Mouse (Mus musculus): ENCODE results near the gene Gpr45.
"Not testable (repeated sequence)": the region's sequence is repeated elsewhere in the genome, so short reads cannot be mapped to it uniquely, and the experiment has no call there.

Gpr45 gene

DNA sequence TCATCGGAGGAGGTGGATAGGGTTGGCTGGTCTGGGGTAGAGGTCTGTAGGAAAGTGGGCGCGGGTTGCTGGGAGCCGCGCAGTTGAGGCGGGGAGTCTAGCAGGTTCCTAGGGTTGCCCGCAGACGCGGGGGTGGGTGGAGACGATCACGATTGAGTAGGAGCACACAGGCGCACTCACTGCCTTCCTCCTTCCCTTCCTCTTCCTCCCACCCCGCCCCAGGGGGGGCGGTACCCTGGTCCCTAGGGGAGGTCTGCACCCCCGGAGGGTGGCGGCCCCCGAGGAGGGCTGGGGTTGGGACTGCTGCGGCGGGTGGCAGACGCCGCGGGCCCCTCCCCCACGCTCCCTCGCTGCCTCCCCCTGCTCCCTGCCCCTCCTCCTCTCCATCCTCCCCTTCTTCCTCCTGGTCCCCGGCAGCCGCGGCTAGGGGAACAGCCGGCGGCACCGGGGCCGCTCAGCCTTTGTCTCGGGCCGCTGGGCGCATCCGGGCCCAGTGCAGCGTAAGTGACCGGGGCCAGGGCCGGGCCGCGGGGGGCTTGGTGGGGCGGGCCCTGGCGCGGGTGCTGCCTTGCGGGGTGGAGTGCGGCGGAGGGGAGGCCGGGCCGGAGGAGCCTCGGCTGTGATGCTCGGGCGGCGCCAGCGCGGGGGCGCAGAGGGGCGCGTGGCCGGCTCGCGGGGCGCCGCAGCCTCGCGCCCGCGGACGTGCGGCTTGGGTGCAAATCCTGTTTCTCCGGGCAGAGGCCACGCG is at the start of gene Gpr45:
Gene Gpr45 (plus strand): TSS at position 139 of the 748 bp plus-strand sequence.
- peak; percentile 18 for DNase-seq (ENCODE audit: low spot score)

DNA sequence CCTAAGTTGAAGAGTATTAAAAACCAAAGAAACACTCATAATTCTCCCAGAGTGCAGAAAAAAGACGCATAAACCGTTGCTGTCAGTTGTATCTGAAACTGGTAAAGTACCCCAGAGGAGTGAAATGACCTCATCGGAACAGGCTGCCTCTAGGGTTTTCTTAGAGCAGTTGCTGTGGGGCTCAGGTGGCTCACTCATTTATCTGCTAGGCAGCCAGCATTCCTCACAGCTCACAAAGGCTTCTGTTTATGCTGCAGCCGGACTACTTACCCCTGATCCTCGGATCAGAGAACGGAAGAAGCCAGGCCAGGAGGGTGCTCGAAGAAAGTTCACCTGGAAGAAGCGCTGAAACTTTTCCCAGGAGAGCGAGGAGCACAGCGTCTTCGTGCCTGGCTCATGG is 47.5 kb upstream of the Gpr45 start:
- DNase-seq (ENCODE audit: low spot score) = no peak

DNA sequence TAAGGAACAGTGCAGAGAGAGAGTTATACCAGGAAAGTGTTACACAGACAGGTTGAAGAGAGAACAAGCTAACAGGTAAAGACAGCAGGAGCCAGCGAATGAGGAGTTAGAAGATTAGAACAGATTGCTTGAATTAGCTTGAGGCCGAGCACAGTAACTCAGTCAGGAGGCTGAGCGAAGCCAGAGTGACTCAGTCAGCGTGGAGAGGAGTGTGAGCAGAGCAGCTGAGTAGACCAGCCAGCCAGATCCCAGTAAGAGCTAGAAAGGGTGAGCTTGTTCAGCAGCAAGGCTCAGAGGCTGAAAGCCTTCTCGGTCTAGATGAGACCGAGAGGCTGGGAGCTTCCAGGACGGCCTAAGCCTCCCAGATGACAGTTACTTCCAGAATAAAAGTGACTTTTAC is 46.0 kb upstream of the Gpr45 start:
- DNase-seq (ENCODE audit: low spot score) = no peak

DNA sequence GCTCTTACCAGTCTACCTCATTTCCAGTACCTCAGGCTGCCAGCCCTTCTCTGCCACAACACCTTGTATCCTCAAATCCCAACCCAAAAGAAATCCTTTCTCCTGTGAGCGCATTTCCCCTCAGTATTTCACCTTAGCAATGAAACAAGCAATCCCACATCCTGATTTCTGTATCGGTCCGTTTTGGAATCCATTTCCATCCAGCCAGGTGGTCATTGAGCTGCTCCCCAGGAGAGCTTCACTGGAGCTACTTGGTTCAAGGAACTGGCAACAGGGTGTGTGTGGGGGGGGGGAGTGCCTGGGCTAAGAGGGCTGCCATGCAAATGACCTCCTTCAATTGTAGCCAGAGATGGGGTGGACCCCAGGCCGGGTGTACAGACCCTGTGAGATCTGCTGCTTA is 45.5 kb upstream of the Gpr45 start:
- DNase-seq (ENCODE audit: low spot score) = no peak

DNA sequence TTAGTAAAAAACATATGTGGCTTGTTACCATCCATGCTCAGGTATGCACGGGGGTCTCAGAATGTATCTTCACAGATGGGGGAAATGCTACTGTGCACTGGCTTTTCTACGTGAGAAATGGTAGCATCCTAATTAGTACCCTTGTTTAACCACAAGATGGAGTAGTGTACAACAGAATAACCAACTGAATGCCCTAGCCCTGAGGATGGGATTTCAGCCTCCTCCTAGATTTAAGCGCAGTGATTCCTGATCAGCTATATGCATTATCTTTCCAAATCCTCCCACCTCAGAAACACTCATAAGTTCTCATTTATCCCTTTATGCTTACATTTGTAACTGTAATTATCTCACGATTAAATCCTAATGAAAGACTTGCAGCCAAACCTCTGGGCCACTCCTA is 37.6 kb upstream of the Gpr45 start:
- no peak for DNase-seq (ENCODE audit: low spot score)

DNA sequence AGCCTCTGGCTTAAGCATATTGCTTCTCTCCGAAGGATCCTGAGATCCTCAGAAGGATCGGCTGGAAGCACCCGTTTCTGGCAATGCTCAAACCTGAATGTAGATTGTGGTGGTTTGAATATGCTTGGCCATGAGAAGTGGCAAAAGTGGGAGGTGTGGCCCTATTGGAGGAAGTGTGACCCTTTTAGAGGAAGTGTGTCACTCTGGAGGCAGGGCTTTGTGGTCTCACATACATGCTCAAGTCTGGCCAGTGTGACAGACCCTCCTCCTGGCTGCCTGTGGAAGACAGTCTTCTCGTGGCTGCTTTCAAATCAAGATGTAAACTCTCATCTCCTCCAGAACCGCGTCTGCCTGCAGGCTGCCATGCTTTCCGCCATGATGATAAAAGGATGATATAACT is 36.0 kb upstream of the Gpr45 start:
- no peak for DNase-seq (ENCODE audit: low spot score)

DNA sequence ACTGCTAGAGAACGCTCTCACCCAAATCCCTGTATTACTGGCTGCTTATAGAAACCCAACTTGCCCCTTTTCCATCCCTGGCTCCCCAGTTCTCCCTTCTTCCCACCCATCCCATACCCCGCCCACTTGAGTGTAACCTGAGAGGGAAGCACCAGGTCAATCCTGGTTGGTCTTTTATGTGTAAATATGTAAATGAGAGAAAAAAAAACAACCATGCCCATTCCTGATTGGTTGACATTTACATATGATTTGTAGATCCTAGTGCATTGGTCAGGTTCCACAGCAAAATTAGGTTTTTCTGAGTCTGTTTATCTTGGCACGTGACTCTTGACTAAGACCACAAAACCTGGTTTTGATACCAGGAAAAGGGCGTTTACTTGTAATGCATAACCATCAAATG is 34.8 kb upstream of the Gpr45 start:
- DNase-seq (ENCODE audit: low spot score) = no peak

DNA sequence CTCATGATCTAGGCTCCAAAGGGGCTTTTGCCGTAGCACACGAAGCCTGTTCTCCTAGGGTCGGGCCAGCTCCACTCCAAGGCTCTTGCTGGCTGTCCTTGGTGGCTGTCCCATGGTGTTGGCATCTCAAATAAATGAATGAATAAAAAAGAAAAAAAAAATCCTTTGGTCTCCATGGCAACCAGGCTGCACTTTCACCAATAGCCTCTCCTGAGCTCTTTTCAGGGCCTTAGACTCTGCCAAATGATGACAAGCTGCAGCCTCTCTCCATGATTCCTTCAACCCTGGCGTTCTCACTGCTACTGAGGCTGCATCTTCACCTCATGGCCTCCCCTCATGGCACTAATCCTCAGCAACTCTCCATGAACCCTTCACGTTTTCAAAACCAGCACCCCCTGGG is 28.7 kb upstream of the Gpr45 start:
- DNase-seq (ENCODE audit: low spot score) = no peak

DNA sequence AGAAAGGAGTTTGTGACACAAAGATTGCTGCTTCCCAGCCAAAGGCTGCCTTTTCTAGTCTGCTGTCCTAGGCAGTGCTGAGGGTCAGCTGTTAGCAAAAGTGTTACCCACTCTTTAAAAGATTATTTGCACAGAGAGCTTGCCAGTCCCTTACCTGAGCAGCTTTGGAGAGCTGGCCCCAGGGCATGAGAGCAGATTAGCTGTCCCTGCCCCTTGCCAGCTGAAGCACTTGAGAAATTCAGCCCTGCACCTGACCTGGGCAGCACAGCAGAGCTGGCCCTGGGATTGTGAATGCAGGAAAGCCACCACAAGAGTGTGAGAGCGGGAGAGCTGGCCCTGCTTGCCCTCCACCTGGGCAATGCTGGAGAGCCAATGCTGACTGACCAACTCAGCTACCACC is 19.1 kb upstream of the Gpr45 start:
- DNase-seq (ENCODE audit: low spot score) = no peak

DNA sequence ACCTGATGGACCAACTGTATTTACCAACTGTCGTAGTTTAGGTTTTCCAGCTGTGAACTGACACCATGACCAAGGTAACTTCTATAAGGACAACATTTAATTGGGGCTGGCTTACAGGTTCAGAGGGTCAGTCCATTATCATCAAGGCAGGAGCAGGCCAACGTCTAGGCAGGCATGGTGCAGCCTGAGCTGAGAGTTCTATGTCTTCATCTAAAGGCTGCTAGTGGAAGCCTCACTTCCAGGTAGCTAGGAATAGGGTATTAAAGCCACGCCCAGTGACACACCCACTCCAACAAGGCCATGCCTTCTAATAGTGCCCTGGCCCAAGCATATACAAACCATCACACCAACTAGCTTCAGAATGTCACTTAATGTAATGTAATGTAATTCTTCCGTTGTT is 4.2 kb upstream of the Gpr45 start:
- DNase-seq (ENCODE audit: low spot score) = no peak

DNA sequence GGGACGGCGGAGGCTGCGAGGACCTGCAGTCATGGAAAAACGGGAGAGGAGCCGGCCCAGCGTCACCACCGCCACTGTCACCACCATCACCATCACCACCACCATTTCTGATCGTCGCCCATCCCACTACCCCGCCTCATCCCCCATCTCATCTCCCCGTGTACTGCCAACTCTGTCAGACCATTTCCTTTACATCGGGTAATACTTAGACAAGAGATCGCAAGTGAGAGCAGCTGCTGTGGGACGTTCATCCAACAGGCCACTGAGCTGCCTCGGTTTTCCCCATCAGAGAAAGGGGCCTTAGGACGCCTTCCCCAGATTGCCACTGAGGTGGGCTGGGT is 780 bp downstream of the Gpr45 start:
- no peak for DNase-seq (ENCODE audit: low spot score)

DNA sequence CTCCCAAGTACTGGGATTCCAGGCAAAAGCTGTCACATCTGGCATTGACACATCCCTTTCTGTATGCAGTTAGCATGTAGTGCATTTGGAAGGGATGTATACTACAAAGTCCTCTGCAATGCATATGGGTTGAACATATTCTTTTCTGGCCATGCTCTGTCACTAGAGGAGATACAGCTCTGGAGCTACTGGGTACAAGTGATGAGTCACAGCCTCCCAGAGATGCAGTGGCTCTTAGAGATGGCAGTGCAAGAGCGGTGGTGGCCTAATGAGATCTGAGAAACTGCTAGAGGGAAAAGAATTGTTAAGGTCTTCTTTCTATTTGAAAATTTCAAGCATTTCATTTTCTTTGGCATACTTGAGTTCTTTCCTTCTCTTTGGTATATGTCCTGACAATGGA is 4.2 kb downstream of the Gpr45 start:
- no peak for DNase-seq (ENCODE audit: low spot score)

DNA sequence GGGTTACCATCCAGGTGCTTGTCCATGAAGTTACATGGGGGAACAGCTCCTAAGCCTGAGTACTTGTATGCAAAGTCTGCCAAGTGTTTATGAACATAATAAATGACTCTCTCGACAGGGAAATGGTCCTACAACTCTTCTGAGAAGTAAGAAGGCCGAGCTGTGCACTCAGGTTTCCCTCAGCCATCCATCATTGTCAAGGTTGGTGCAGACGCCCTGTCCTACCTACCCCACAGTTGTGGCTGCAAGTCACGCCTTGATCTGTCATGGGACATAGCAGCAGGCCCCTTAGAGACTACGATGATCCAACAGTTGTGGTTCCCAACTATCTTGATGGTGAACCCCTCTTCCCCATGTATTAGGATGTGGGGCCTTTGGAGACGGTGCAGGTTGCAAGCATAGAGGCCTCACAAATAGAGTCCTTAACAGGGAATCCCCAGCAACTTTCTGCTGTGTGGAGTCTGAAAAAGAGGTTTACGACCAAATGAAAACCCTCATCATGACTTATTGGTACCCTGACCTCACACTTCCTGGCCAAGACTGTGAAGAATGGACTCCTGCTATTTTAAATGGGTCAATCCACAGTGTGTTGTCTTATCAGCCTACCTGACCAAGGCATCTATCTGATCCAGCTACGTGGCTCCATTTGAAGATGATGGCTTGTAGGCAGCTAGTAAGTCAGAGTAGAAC is 30.6 kb downstream of the Gpr45 start:
- DNase-seq (ENCODE audit: low spot score) = no peak

DNA sequence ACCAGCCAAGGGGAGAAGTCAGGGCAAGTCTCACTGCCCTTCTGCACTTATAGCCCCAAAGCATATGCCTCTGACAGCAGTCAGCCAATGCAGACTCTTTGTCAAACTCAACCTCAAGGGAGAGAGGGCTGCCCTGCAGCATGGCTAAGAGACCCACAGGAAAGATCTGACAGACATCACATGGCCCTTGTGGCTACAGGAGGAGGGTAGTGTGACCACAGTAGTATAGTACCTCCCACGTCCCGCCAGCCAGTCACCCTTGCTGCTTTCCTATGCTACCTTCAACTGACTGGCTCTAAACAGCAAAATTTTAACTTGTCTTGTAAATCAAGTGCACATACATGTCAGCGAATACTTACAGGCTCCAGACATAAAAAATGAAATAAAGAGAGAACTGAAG is 31.4 kb downstream of the Gpr45 start:
- no peak for DNase-seq (ENCODE audit: low spot score)

DNA sequence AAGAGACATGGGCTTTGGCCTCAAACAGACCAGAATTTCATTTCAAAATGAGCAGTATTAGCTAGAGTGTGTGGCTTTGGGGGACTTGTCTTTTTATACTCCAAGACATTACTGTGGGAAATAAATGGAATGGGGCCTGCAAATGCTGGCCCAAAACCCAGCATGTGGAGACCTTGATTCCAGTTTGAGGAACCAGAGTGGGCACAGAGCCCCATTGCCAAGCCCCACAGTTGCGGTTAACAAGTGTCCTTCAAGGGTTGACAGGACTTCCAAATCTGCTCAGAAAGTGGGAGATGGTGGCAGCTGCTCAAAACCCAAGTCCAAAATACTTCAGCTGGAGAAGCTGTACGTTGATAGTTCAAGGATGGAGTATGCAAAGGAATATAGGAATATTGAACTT is 36.3 kb downstream of the Gpr45 start:
- no peak for DNase-seq (ENCODE audit: low spot score)

DNA sequence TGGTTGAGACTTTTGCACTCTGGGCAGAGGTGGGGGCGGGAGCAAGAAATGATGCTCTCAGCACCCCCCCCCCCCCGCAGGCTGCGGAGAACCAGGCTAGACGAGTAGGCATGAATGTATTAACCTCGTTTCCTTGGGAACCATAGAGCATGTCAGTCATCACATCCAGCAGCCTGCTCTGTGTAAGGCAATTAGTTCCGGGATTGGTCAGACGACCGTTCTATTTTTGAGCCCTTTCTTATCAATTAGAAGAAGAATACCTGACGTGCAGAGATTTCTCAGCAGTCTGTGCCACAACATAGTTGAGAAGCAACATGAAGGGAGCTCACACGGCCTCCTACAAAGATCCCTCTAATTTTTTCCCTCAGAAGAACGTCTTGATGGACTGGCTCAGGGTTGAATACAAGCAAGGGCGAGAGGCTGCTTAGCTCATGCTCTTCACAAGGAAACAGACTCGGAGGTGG is 53.4 kb downstream of the Gpr45 start:
- DNase-seq (ENCODE audit: low spot score) = no peak

DNA sequence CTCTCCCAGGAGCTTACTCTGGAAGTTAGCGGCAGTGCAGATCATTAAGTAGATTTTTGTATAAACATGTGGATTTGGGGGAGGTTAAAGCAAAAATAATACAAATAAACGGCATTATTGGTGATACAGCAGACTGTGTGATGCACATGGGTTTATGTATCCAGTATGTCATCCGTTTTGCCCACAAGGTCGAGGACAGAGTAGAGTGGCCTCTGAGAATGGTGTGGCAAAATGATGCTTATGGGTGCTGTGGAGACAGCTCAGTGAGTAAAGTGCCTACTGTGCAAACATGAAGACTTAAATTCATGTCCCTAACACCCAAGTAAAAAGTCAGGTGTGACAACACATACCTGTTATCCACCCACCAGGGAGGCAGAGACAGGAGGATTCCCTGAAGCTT is 53.9 kb downstream of the Gpr45 start:
- no peak for DNase-seq (ENCODE audit: low spot score)

DNA sequence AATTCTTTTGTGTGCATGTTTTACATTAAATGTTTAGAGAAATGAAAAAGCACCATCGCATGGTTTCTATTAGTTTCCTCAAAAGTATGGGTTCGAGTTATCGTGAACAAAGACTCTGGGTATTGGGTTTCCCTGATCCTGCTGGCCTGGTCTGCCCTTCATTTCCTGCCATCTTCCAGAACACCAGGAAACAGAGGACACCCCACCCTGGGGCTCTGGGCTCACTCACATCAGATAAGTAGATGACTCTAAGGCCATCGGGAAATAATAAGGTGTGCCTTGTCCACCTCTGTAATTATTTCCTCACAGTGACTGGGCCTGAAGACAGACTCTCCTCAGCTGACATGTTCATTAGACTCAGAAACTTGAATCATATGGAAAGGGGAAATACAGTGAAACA is 57.8 kb downstream of the Gpr45 start:
- DNase-seq (ENCODE audit: low spot score) = no peak

DNA sequence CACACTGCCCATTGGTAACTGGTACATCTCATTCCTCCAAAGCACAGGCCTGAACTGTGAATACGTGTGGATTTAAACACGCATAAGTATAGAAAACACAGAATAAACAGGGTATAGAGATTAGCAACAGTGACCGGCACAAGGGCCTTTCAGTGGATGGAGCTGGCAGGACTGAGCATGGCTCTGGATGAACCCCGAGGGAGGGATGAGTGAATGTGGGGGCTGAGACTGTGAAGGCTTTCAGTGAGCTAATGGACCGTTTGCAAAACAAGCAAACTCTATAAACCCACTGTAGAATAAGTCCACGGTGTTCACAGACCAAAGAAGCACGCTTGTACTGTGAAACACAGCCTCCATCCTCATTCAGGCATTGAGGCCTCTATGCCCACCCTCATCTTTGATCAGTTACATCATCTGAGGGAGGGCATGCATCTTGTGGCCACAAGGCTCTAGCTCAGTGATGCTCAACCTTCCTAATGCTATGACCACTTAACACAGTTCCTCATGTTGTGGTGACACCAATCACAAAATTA is 62.5 kb downstream of the Gpr45 start:
- not testable (repeated sequence) for DNase-seq (ENCODE audit: low spot score)

DNA sequence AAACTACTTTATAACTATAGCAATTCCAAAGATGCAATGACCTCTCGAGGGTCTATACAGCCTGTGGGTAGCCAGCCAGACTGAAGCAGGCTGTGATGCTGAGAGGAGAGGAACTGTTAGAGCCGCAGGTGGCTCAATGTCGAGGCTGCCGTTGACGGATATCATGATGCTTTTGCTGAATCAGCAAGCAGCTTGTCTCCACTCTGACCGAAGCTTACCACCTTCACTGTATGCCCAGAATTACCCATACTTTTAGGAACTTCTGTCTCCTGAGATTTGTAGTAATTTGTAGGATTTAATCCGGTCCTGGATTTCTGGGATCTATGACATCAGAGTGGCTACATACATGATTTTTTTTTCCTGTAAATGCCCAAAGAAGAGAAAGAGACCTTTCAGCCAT is 83.3 kb downstream of the Gpr45 start:
- DNase-seq (ENCODE audit: low spot score) = no peak

DNA sequence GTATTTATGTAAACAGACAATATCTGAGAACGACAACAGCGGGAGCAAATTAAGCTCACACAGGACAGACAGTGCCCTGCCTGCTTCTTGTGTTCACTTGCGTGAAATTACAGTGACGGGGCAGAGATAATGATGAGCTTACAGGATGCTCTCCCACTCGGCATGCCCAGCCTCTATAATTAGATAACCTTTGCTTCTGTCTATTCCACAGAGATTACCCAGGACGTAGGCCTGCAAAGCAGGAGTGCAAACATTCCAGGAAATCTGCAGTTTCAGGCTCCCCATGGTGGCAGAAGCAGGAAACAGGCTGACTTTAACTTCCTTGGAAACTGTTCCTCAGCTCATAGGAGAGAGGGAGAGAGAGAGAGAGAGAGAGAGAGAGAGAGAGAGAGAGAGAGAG is 89.6 kb downstream of the Gpr45 start:
- no peak for DNase-seq (ENCODE audit: low spot score)

DNA sequence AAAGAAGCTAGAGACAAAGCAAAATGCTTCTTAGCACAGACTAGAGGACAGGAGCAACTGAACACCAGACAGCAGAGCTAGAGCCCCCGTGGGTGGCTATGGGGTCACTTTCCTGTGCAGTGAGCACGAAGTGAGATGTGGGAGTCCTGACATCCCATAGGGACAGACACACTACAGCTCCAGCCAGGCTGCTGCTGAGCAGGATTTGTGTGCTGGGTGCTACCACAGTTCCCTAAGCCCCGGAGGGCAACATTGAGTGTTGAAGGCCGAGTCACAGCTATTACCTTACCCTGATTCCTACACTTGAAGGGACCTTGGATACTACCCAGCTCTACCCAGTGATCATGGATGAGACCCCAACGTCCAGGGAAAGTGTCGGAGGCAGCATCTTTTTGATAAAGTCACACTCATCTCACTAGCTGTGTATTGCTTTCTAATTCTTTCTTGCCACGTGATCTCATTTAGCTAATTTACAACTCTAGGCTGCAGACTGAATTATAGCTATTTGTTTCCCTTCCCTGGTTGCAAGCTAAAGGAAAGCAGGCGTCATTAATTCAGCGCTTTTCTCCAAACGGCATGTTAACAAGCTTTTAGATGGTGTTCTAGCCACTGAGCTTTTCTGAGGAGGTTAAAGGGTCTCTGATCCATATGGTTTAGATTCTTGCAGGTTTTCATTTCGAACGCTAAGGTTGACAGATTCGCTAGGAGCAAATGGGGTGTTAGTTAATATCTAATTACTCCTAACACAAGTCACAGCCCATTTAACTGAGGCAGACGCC is 92.7 kb downstream of the Gpr45 start:
- DNase-seq (ENCODE audit: low spot score) = no peak

DNA sequence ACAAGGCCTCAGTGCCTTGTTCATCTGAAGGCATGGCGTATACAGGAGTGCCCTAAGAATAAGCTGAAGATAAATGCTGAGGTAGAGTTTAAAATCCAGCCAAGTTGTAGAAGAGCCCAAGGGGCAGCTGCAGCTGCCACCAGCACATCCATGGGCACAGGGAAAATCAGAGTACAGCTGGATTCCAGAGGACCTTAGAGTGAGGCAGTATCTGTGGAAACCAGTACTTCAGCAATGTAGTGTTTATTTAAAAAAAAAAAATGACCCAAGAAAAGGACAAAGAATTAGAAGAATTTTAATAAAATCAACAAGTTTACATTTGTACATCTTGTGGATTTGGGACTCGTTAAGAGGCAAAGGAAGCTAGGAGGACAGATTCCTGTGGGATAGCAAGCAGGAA is 94.3 kb downstream of the Gpr45 start:
- no peak for DNase-seq (ENCODE audit: low spot score)

Measured in testis, postnatal 14 days (tissue).